ENCODE assay signal across 22 mouse cellular contexts in the genomic region with DNA sequence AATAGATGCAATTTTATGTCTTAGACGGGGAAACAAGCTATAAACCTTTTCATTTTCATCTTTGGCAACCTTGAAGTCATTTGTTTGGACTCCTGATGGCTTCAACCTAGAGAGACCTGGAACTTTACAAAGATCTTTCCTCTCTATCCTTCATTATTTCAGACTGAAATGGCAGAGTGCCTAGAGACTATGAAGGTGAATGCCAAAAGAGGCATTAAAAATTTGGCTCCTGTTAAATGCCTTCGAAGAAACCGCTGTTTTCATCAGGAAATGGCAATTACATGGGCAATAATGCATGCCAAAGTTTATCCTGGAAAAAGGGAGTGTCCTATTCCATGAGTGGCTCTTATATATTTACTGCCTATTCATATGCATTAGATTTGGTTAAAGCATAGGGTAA.
DNase-seq lines count a peak whose midpoint lies in the region; ATAC-seq and TF ChIP-seq lines count a peak whose summit lies in the region.
"Had no signal": no experiment of that assay in that cellular context is flagged by ENCODE, and none has a peak within 500 bp of the region (broad histone marks: within the 10 kb centered on the region; RNA-seq: fewer than 3 reads in every experiment).

No protein-coding gene starts in this region.

- DNase-seq in embryonic facial prominence, embryonic 14.5 days (ENCODE audit: low spot score) = peak; percentile 50
- no peak for DNase-seq in embryonic facial prominence, embryonic 10.5 days (ENCODE audit: low spot score)
- peak; percentile 39 for DNase-seq in limb, embryonic 14.5 days (ENCODE audit: low spot score)
- DNase-seq in limb, embryonic 10.5 days (ENCODE audit: low spot score) = no peak
- peak; percentile 61 for DNase-seq in brain, embryonic 14.5 days (ENCODE audit: low read depth)
- DNase-seq: adrenal gland, adult 2 months; adrenal gland, postnatal 14 days; gastrocnemius, postnatal 25 days; heart, adult 18-20 months; heart, postnatal 14 days; heart, postnatal 4 days; kidney, adult 18-20 months had no signal

- H3K27me3 ChIP-seq in embryonic facial prominence, embryonic 14.5 days (replicated peaks; ENCODE audit: control insufficient read depth, insufficient read depth, low read length) = no peaks in the 10 kb centered on the region
- no peaks in the 10 kb centered on the region for H3K27me3 ChIP-seq in embryonic facial prominence, embryonic 10.5 days (replicated peaks; ENCODE audit: low read depth, poor library complexity, severe bottlenecking)
- H3K27me3 ChIP-seq in limb, embryonic 14.5 days (ENCODE audit: control insufficient read depth, insufficient read depth, low read length) = no peaks in the 10 kb centered on the region
- no peaks in the 10 kb centered on the region for H3K27me3 ChIP-seq in limb, embryonic 10.5 days (ENCODE audit: low read depth, poor library complexity, severe bottlenecking)
- no peaks in the 10 kb centered on the region for H3K27me3 ChIP-seq in intestine, postnatal 0 days (replicated peaks; ENCODE audit: control insufficient read depth, insufficient read depth, low read length)
- H3K27me3 ChIP-seq: embryonic facial prominence, embryonic 13.5 days; forebrain, embryonic 13.5 days; heart, embryonic 13.5 days; hindbrain, embryonic 12.5 days; hindbrain, embryonic 15.5 days; intestine, embryonic 15.5 days had no signal

- H3K4me3 ChIP-seq in embryonic facial prominence, embryonic 14.5 days (ENCODE audit: low read depth, low read length) = no peak overlapping the region
- no peak overlapping the region for H3K4me3 ChIP-seq in embryonic facial prominence, embryonic 10.5 days
- no peak overlapping the region for H3K4me3 ChIP-seq in limb, embryonic 14.5 days (replicated peaks; ENCODE audit: low read length)
- no peak overlapping the region for H3K4me3 ChIP-seq in limb, embryonic 10.5 days
- H3K4me3 ChIP-seq in intestine, postnatal 0 days (ENCODE audit: low read depth, low read length) = no peak overlapping the region
- H3K4me3 ChIP-seq: embryonic facial prominence, embryonic 13.5 days; forebrain, embryonic 10.5 days; forebrain, embryonic 13.5 days; heart, embryonic 10.5 days; heart, embryonic 13.5 days; hindbrain, embryonic 12.5 days; hindbrain, embryonic 15.5 days; intestine, embryonic 15.5 days had no signal

- H3K27ac ChIP-seq in embryonic facial prominence, embryonic 14.5 days (replicated peaks; ENCODE audit: low read depth, low read length) = no peak overlapping the region
- H3K27ac ChIP-seq in embryonic facial prominence, embryonic 10.5 days (replicated peaks) = no peak overlapping the region
- H3K27ac ChIP-seq in limb, embryonic 14.5 days (replicated peaks; ENCODE audit: low read depth, low read length) = no peak overlapping the region
- no peak overlapping the region for H3K27ac ChIP-seq in limb, embryonic 10.5 days
- H3K27ac ChIP-seq in intestine, postnatal 0 days (ENCODE audit: low read depth, low read length) = no peak overlapping the region
- H3K27ac ChIP-seq: embryonic facial prominence, embryonic 13.5 days; forebrain, embryonic 10.5 days; forebrain, embryonic 13.5 days; heart, embryonic 10.5 days; heart, embryonic 13.5 days; hindbrain, embryonic 12.5 days; hindbrain, embryonic 15.5 days; intestine, embryonic 15.5 days had no signal

- no peaks in the 10 kb centered on the region for H3K36me3 ChIP-seq in embryonic facial prominence, embryonic 14.5 days (ENCODE audit: control insufficient read depth, insufficient read depth, low read length)
- H3K36me3 ChIP-seq in embryonic facial prominence, embryonic 10.5 days (replicated peaks) = no peaks in the 10 kb centered on the region
- no peaks in the 10 kb centered on the region for H3K36me3 ChIP-seq in limb, embryonic 14.5 days (ENCODE audit: control insufficient read depth, insufficient read depth, low read length)
- H3K36me3 ChIP-seq in limb, embryonic 10.5 days = no peaks in the 10 kb centered on the region
- H3K36me3 ChIP-seq in intestine, postnatal 0 days (ENCODE audit: control insufficient read depth, insufficient read depth) = no peaks in the 10 kb centered on the region
- H3K36me3 ChIP-seq: embryonic facial prominence, embryonic 13.5 days; forebrain, embryonic 10.5 days; heart, embryonic 10.5 days; heart, embryonic 13.5 days; hindbrain, embryonic 12.5 days; hindbrain, embryonic 15.5 days; intestine, embryonic 15.5 days had no signal

- H3K9ac ChIP-seq in embryonic facial prominence, embryonic 14.5 days (ENCODE audit: low read depth, low read length) = no peak overlapping the region
- no peak overlapping the region for H3K9ac ChIP-seq in limb, embryonic 14.5 days (ENCODE audit: low read depth, low read length, severe bottlenecking)
- H3K9ac ChIP-seq in intestine, postnatal 0 days (ENCODE audit: low read depth, low read length) = no peak overlapping the region
- H3K9ac ChIP-seq: embryonic facial prominence, embryonic 13.5 days; forebrain, embryonic 13.5 days; heart, embryonic 13.5 days; hindbrain, embryonic 12.5 days; hindbrain, embryonic 15.5 days; intestine, embryonic 15.5 days had no signal

- TF ChIP-seq CTCF in brain, embryonic 14.5 days (IDR thresholded peaks at IDR 0.05; ENCODE audit: borderline replicate concordance, extremely low read depth, insufficient read depth, insufficient read length) = no peak
- no peak for TF ChIP-seq CTCF in intestine, postnatal 0 days (IDR thresholded peaks at IDR 0.05; ENCODE audit: low read depth)

- 61% methylated on average over 3 of the region's 3 CpGs for WGBS in embryonic facial prominence, embryonic 14.5 days
- 83% methylated on average over 3 of the region's 3 CpGs for WGBS in embryonic facial prominence, embryonic 10.5 days
- 46% methylated on average over 3 of the region's 3 CpGs for WGBS in limb, embryonic 14.5 days
- WGBS in limb, embryonic 10.5 days = 83% methylated on average over 3 of the region's 3 CpGs
- 75% methylated on average over 3 of the region's 3 CpGs for WGBS in intestine, postnatal 0 days

- TF ChIP-seq POLR2A in limb, embryonic 14.5 days (IDR thresholded peaks at IDR 0.05; ENCODE audit: borderline replicate concordance, extremely low read depth, insufficient read depth, insufficient read length) = no peak
- TF ChIP-seq POLR2A in brain, embryonic 14.5 days (IDR thresholded peaks at IDR 0.05; ENCODE audit: borderline replicate concordance, extremely low read depth, insufficient read depth, insufficient read length, poor library complexity, severe bottlenecking) = no peak

- H3K4me1 ChIP-seq in embryonic facial prominence, embryonic 14.5 days (ENCODE audit: control insufficient read depth, insufficient read depth, low read length) = no peaks in the 10 kb centered on the region
- no peaks in the 10 kb centered on the region for H3K4me1 ChIP-seq in embryonic facial prominence, embryonic 10.5 days
- H3K4me1 ChIP-seq in limb, embryonic 14.5 days (ENCODE audit: control insufficient read depth, insufficient read depth, low read length) = no peaks in the 10 kb centered on the region
- no peaks in the 10 kb centered on the region for H3K4me1 ChIP-seq in limb, embryonic 10.5 days
- no peaks in the 10 kb centered on the region for H3K4me1 ChIP-seq in intestine, postnatal 0 days (replicated peaks; ENCODE audit: control insufficient read depth, insufficient read depth, low read length)
- H3K4me1 ChIP-seq: embryonic facial prominence, embryonic 13.5 days; heart, embryonic 10.5 days; hindbrain, embryonic 12.5 days; intestine, embryonic 15.5 days had no signal

- H3K4me2 ChIP-seq in embryonic facial prominence, embryonic 14.5 days (ENCODE audit: low read depth, low read length) = no peak overlapping the region
- no peak overlapping the region for H3K4me2 ChIP-seq in limb, embryonic 14.5 days (replicated peaks; ENCODE audit: low read depth, low read length, severe bottlenecking)
- H3K4me2 ChIP-seq in intestine, postnatal 0 days (replicated peaks; ENCODE audit: low read depth) = no peak overlapping the region
- H3K4me2 ChIP-seq: embryonic facial prominence, embryonic 13.5 days; forebrain, embryonic 13.5 days; heart, embryonic 13.5 days; hindbrain, embryonic 12.5 days; hindbrain, embryonic 15.5 days; intestine, embryonic 15.5 days had no signal

- ATAC-seq in embryonic facial prominence, embryonic 14.5 days (ENCODE audit: low read depth) = no peak
- no peak for ATAC-seq in limb, embryonic 14.5 days (ENCODE audit: low FRiP score, low read depth)
- ATAC-seq in intestine, postnatal 0 days = no peak
- ATAC-seq: CD4-positive, CD25-positive, alpha-beta regulatory T cell, adult 4 months; forebrain, embryonic 13.5 days; intestine, embryonic 15.5 days had no signal

- H3K9me3 ChIP-seq in embryonic facial prominence, embryonic 14.5 days (ENCODE audit: control insufficient read depth, low read length) = peaks cover 3% of the 10 kb centered on the region; the same call in 1 of the 2 replicates
- no peaks in the 10 kb centered on the region for H3K9me3 ChIP-seq in embryonic facial prominence, embryonic 10.5 days
- no peaks in the 10 kb centered on the region for H3K9me3 ChIP-seq in limb, embryonic 14.5 days (ENCODE audit: control insufficient read depth, low read length)
- H3K9me3 ChIP-seq in limb, embryonic 10.5 days (replicated peaks) = no peaks in the 10 kb centered on the region
- no peaks in the 10 kb centered on the region for H3K9me3 ChIP-seq in intestine, postnatal 0 days (ENCODE audit: control insufficient read depth)
- H3K9me3 ChIP-seq: embryonic facial prominence, embryonic 13.5 days; forebrain, embryonic 10.5 days; forebrain, embryonic 13.5 days; heart, embryonic 10.5 days; heart, embryonic 13.5 days; hindbrain, embryonic 12.5 days; hindbrain, embryonic 15.5 days; intestine, embryonic 15.5 days had no signal

Comparison
In these comparisons a context has a peak if more than half of its experiments do, and no peak if none do; other contexts are left out.
1. DNase-seq: peak in embryonic facial prominence, embryonic 14.5 days (single experiment), limb, embryonic 14.5 days (single experiment) and brain, embryonic 14.5 days (single experiment); none in embryonic facial prominence, embryonic 10.5 days (single experiment) and limb, embryonic 10.5 days (single experiment).